Mouse (Mus musculus) C2C12 (cell line): ENCODE measurements at regions not wholly inside any gene's neighbourhood (a gene's known extent, or its start where the extent isn't known, plus 50 kb on each side); places are given as distances from the start of the nearest gene placed in this dataset.

Experiments
- CEBPB ChIP-seq: IDR thresholded peaks from one replicate; pipeline ENCODE4 v1.6.1; 2011; ENCODE audit warnings: low read depth, mild to moderate bottlenecking, control low read depth, moderate library complexity
- CTCF ChIP-seq: IDR thresholded peaks from one replicate; pipeline ENCODE4 v1.5.1; 2011; ENCODE audit not compliant: control insufficient read depth, insufficient read depth, insufficient read length
- MYOG ChIP-seq: IDR thresholded peaks from one replicate; pipeline ENCODE4 v1.6.1; 2011; ENCODE audit not compliant: control insufficient read depth, insufficient read length; ENCODE audit errors: extremely low read depth
- USF1 ChIP-seq: IDR thresholded peaks from one replicate; pipeline ENCODE4 v1.6.1; 2011; ENCODE audit warnings: low read depth, mild to moderate bottlenecking, control low read depth, moderate library complexity

DNA sequence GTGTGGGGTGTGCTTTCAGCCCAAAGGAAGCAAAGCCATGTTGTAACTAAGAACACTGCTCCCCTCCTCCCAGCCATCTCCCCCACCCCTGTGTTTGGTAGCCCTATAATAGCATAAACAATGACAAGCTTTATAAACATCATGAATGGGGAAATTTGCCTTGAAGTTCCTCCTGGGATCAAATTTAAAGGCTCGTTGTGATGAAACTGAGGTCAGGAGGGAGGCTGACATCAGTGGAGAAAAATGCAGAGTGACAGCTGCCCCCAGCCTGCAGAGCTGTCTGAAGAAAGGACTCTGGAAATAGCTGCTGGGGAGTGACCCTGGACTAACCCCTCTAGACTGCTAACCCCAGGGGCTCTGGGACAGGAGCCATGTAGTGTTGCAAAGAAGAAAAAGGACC is 169.2 kb downstream of the 9530068E07Rik start:
- TF ChIP-seq CTCF (no peak), CEBPB (peak; percentile 2), MYOG (no peak), USF1 (no peak)
